Comparison of ENCODE assay signal across 9 mouse cellular contexts in the genomic region with DNA sequence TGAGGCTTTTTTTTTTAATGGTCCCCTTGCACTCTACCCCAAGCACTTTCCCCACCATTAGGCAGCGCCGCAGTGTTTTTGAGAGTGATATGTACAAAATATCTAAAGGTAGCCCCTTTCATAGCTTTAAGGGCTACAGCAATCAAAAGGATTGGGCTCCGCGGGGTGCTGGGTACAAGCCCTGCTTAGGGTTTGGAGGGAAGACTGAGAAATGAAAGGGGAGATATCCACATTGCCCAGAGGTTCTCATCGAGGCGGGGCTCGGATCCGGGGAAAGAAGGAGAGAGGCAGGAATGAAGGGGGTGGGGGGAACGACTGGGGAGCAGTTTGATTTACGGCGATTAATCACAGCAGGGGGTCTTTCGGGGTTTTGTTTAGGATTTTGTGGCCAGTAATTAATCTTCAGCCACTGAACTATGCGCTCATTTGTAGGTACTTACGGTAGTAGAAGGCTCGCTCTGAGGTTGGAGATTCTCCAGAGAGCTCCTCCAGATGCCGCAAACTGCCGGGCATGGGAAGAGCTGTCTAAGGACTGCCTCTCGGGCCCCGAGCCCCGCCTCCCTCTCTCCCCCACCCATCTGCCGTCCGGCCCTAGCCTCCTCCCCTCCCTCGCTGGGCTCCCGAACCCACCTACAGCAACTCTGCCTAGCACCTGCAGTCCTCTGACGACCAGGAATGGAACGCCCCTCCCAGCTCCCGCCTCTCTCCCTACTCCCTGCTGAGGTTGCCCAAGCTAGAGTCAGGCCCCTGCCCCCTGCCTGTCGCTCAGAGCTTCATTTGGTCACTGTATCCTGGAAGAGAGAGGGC. TPM values are rescaled to one million over a fixed set of nuclear protein-coding genes. Genes with fewer than 3 reads are reported as not detected.
DNase-seq lines count a peak whose midpoint lies in the region; ATAC-seq lines count a peak whose summit lies in the region.
"Had no signal": no experiment of that assay in that cellular context is flagged by ENCODE, and none has a peak within 500 bp of the region (broad histone marks: within the 10 kb centered on the region; RNA-seq: fewer than 3 reads in every experiment).

Gene Igsf1 (minus strand): TSS at position 537 of the 807 bp plus-strand sequence.

- H3K9ac ChIP-seq in embryonic facial prominence, embryonic 14.5 days (ENCODE audit: low read depth, low read length) = no peak within 1 kb of the TSS

- no peaks in the 10 kb centered on the region for H3K4me1 ChIP-seq in embryonic facial prominence, embryonic 14.5 days (ENCODE audit: control insufficient read depth, insufficient read depth, low read length)

- H3K27ac ChIP-seq in embryonic facial prominence, embryonic 14.5 days (replicated peaks; ENCODE audit: low read depth, low read length) = no peak within 1 kb of the TSS

- 35% methylated on average over 21 of the region's 28 CpGs for WGBS in embryonic facial prominence, embryonic 14.5 days

- intact Hi-C loops in heart, postnatal 25 days (cut with DNase I) = no loop called here

- no peaks in the 10 kb centered on the region for H3K36me3 ChIP-seq in embryonic facial prominence, embryonic 14.5 days (ENCODE audit: control insufficient read depth, insufficient read depth, low read length)
- H3K36me3 ChIP-seq: G1E had no signal

- H3K27me3 ChIP-seq in embryonic facial prominence, embryonic 14.5 days (replicated peaks; ENCODE audit: control insufficient read depth, insufficient read depth, low read length) = no peaks in the 10 kb centered on the region

- DNase-seq in frontal cortex, postnatal 10 days (ENCODE audit: low spot score in 2 of 2) = peak; percentile 3 to 10
- DNase-seq in frontal cortex, postnatal 14 days (ENCODE audit: low spot score in 2 of 2) = no peak
- DNase-seq in embryonic facial prominence, embryonic 14.5 days (ENCODE audit: low spot score) = peak; percentile 79
- DNase-seq in heart, postnatal 25 days (ENCODE audit: low spot score) = no peak
- peak; percentile 13 to 24 for DNase-seq in layer of hippocampus, postnatal 10 days (ENCODE audit: low spot score in 2 of 2)
- peak; percentile 9 for DNase-seq in lung, postnatal 14 days
- peak; percentile 26 for DNase-seq in right cerebral cortex, postnatal 25 days
- no peak for DNase-seq in T-cell, adult 2 months (ENCODE audit: low spot score)

- no peaks in the 10 kb centered on the region for H3K9me3 ChIP-seq in embryonic facial prominence, embryonic 14.5 days (ENCODE audit: control insufficient read depth, low read length)
- H3K9me3 ChIP-seq: G1E had no signal

- H3K4me2 ChIP-seq in embryonic facial prominence, embryonic 14.5 days (ENCODE audit: low read depth, low read length) = peak within 1 kb of the TSS; percentile 51

- H3K4me3 ChIP-seq in embryonic facial prominence, embryonic 14.5 days (ENCODE audit: low read depth, low read length) = peak within 1 kb of the TSS; percentile 26

- ATAC-seq in embryonic facial prominence, embryonic 14.5 days (ENCODE audit: low read depth) = peak; percentile 95

RNA-seq across cellular contexts. Expression of gene Igsf1, which starts in this region (rescaled TPM):
- 7.4 and 11.7 TPM in 2 replicates for polyA plus RNA-seq in embryonic facial prominence, embryonic 14.5 days (2014; fragmentation: Nextera tagmentation; extraction: Ambion mirVana)
- total RNA-seq in heart, postnatal 25 days (2021) = 10 to 100 TPM; 18.3 to 34.6 TPM
- 10 to 100 TPM; 20.0 to 22.4 TPM for total RNA-seq in layer of hippocampus, postnatal 10 days (2021)
- total RNA-seq: G1E had no signal
- polyA plus RNA-seq: G1E had no signal

Comparison
In these comparisons a context has a peak if more than half of its experiments do, and no peak if none do; other contexts are left out.
1. DNase-seq: peak in frontal cortex, postnatal 10 days (2 of 2), embryonic facial prominence, embryonic 14.5 days (single experiment), layer of hippocampus, postnatal 10 days (2 of 2), lung, postnatal 14 days (single experiment) and right cerebral cortex, postnatal 25 days (single experiment); none in frontal cortex, postnatal 14 days (0 of 2), heart, postnatal 25 days (single experiment) and T-cell, adult 2 months (single experiment).